Mouse (Mus musculus): ENCODE results near the gene Vmn1r225.
"Not testable (repeated sequence)": the region's sequence is repeated elsewhere in the genome, so short reads cannot be mapped to it uniquely, and the experiment has no call there.

The Vmn1r225 gene

DNA sequence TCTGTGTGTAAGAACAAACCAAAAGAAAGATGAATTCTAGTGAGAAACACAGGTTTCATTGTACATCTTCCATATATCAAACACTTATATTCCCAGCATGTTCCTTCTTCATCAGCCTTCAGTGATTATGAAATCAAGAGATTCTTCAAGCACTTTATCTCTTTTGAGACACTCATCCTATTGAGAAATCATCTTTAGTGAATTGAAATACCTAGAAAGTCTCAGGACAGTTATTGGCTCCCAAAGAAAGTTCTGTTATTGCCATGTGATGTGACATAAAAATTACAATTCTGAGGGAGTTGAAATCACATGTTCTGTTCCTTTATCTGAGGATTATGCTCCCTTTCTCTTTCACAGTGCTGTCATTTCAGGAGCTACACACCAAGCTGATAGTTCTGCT lies at the start of gene Vmn1r225:
Gene Vmn1r225, plus strand, starts transcription at position 301 of the 400 bp plus-strand sequence.
- no peak for DNase-seq (ENCODE audit: low spot score in 2 of 2)

DNA sequence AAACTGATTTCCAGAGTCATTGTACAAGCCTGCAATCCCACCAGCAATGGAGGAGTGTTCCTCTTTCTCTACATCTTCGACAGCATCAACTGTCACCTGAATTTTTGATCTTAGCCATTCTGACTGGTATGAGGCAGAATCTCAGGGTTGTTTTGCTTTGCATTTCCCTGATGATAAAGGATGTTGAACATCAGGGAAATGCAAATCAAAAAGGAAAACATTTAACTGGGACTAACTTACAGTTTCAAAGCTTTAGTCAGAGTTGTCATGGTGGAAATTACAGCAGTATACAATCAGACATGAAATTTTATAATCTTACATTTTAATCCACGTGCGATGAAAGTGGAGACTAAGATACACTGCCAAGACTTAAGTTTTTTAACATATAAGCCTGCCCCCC lies 24.6 kb upstream of the Vmn1r225 start:
- DNase-seq (ENCODE audit: low spot score in 2 of 2), result no peak

DNA sequence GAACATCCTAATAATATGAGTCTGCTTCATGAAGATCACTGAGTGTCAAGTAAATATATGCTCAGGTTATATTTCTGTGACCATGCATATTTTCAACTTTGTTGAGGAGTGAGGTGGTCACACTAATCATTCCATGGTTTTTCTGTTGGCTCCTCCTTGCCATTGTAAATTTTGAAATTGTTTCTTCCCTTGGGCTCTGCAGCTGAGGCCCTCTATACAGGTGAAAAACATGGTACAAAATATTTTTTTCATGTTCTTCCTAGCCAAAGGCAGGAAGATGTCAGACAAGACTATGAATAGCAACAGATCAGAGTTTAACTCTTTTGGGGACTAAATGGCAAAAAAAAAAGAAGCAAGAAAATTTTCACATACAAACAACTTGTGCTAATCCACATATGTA lies 16.7 kb upstream of the Vmn1r225 start, which contains the start of gene Vmn2r108:
Gene Vmn2r108, minus strand, starts transcription at position 101 of the 400 bp plus-strand sequence.
- no peak for DNase-seq (ENCODE audit: low spot score in 2 of 2)

DNA sequence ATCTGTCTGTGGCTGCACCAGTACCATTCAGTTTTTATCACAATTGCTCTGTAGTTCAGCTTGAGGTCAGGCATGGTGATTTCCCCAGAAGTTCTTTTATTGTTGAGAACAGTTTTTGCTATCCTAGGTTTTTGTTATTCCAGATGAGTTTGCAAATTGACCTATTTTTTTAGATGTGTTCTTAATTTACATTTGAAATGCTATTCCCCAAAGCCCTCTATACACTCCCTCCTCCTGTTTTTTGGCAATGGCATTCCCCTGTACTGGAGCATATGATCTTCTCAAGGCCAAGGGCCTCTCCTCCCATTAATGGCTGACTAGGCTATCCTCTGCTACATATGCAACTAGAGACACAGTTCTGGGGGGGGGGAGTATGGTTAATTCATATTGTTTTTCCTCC lies 10.3 kb downstream of the Vmn1r225 start:
- DNase-seq (ENCODE audit: low spot score in 2 of 2), result not testable (repeated sequence)
